Mouse (Mus musculus): ENCODE measurements around the gene Zbtb3. TPM values are rescaled to one million over a fixed set of nuclear protein-coding genes. Genes with fewer than 3 reads are reported as not detected.

Zbtb3 gene
- 1 to 10 TPM; 2.2 to 3.0 TPM for total RNA-seq (2021)

- intact Hi-C loops (cut with DNase I), result loop anchor here (2.0 to 5.0 kb wide), 2 partner anchors 17 to 45 kb away; partner anchors contain the start of genes Nxf1 and Ttc9c
- DNase-seq, result peak; percentile 97
Measured at GRCm38 (mm10) chr19:8802130-8802821, at the start of gene Zbtb3. TSS of gene Zbtb3 (plus strand) at chr19:8802555.

GRCm38 (mm10) chr19:8755652-8756051, 46.7 kb upstream of the Zbtb3 start:
- intact Hi-C loops (cut with DNase I), result loop anchor here (5.0 kb wide), 1 partner anchor 47 kb away; the partner anchor contains the start of gene Zbtb3
- no peak for DNase-seq

GRCm38 (mm10) chr19:8756635-8757387, 45.5 kb upstream of the Zbtb3 start, which contains the start of gene Nxf1:
TSS of gene Nxf1 (plus strand) at chr19:8757073.
- peak; percentile 95 for DNase-seq
- intact Hi-C loops (cut with DNase I), result loop anchor here (5.0 kb wide), 1 partner anchor 45 kb away; the partner anchor contains the start of gene Zbtb3

- no peak for DNase-seq
- intact Hi-C loops (cut with DNase I), result loop anchor here (5.0 kb wide), 1 partner anchor 45 kb away; the partner anchor contains the start of gene Zbtb3
Measured at GRCm38 (mm10) chr19:8757471-8757998, 44.8 kb upstream of the Zbtb3 start.

GRCm38 (mm10) chr19:8758899-8759298, 43.5 kb upstream of the Zbtb3 start:
- intact Hi-C loops (cut with DNase I), result loop anchor here (5.0 kb wide), 1 partner anchor 43 kb away; the partner anchor contains the start of gene Zbtb3

GRCm38 (mm10) chr19:8760757-8761156, 41.6 kb upstream of the Zbtb3 start:
- intact Hi-C loops (cut with DNase I), result no loop called here

More at GRCm38 (mm10) chr19:8758899-8759298, 43.5 kb upstream of the Zbtb3 start:
- no peak for DNase-seq

GRCm38 (mm10) chr19:8763276-8763675, 39.1 kb upstream of the Zbtb3 start:
- intact Hi-C loops (cut with DNase I), result no loop called here

More at GRCm38 (mm10) chr19:8760757-8761156, 41.6 kb upstream of the Zbtb3 start:
- no peak for DNase-seq

GRCm38 (mm10) chr19:8765562-8765961, 36.8 kb upstream of the Zbtb3 start:
- intact Hi-C loops (cut with DNase I), result no loop called here
- no peak for DNase-seq

More at GRCm38 (mm10) chr19:8763276-8763675, 39.1 kb upstream of the Zbtb3 start:
- DNase-seq, result no peak

GRCm38 (mm10) chr19:8770567-8771270, 31.6 kb upstream of the Zbtb3 start, which contains the start of gene Tmem223:
TSS of gene Tmem223 (plus strand) at chr19:8770996.
- peak; percentile 86 to 92 for DNase-seq
- intact Hi-C loops (cut with DNase I), result no loop called here

GRCm38 (mm10) chr19:8772996-8773395, 29.4 kb upstream of the Zbtb3 start:
- intact Hi-C loops (cut with DNase I), result no loop called here
- no peak for DNase-seq

GRCm38 (mm10) chr19:8773409-8773808, 28.9 kb upstream of the Zbtb3 start:
- no peak for DNase-seq
- intact Hi-C loops (cut with DNase I), result no loop called here

GRCm38 (mm10) chr19:8774086-8774835, 28.1 kb upstream of the Zbtb3 start, which contains the start of gene Tmem179b:
TSS of gene Tmem179b (minus strand) at chr19:8774467.
- peak; percentile 97 to 98 for DNase-seq
- intact Hi-C loops (cut with DNase I), result no loop called here

GRCm38 (mm10) chr19:8774951-8775421, 27.4 kb upstream of the Zbtb3 start:
- intact Hi-C loops (cut with DNase I), result no loop called here
- DNase-seq, result no peak

GRCm38 (mm10) chr19:8786008-8786781, 16.2 kb upstream of the Zbtb3 start, which contains the start of gene Taf6l:
TSS of gene Taf6l (minus strand) at chr19:8786417.
- DNase-seq, result peak; percentile 94 to 95
- intact Hi-C loops (cut with DNase I), result no loop called here

- intact Hi-C loops (cut with DNase I), result no loop called here
- no peak for DNase-seq
Measured at GRCm38 (mm10) chr19:8788521-8788920, 13.8 kb upstream of the Zbtb3 start.

- intact Hi-C loops (cut with DNase I), result no loop called here
- DNase-seq, result no peak
Measured at GRCm38 (mm10) chr19:8789171-8789570, 13.2 kb upstream of the Zbtb3 start.

GRCm38 (mm10) chr19:8790171-8790570, 12.2 kb upstream of the Zbtb3 start:
- intact Hi-C loops (cut with DNase I), result no loop called here
- no peak for DNase-seq

GRCm38 (mm10) chr19:8798264-8798946, 4.0 kb upstream of the Zbtb3 start, which contains the start of gene Polr2g:
TSS of gene Polr2g (minus strand) at chr19:8798577.
- peak; percentile 92 to 93 for DNase-seq
- intact Hi-C loops (cut with DNase I), result no loop called here
